ENCODE assay signal across 11 mouse cellular contexts in genomic region chr9:51961190-51961909, GRCm38 (mm10). TPM values are rescaled to one million over a fixed set of nuclear protein-coding genes. Genes with fewer than 3 reads are reported as not detected.
A peak's percentile ranks its signal among the peaks of the same experiment; 100 is the strongest.
DNase-seq lines count a peak whose midpoint lies in the region; ATAC-seq and TF ChIP-seq lines count a peak whose summit lies in the region.
"Had no signal": no experiment of that assay in that cellular context is flagged by ENCODE, and none has a peak within 500 bp of the region (broad histone marks: within the 10 kb centered on the region; RNA-seq: fewer than 3 reads in every experiment).

No protein-coding gene starts in this region.

- no peak for ATAC-seq in liver, embryonic 11.5 days (replicated peaks; ENCODE audit: low FRiP score)
- ATAC-seq in midbrain, embryonic 16.5 days = no peak

- H3K9ac ChIP-seq in liver, adult 2 months (ENCODE audit: low read depth, low read length) = peak overlapping the region; percentile 79
- no peak overlapping the region for H3K9ac ChIP-seq in liver, embryonic 11.5 days (ENCODE audit: low read depth, low read length)
- no peak overlapping the region for H3K9ac ChIP-seq in midbrain, embryonic 16.5 days (ENCODE audit: low read depth, low read length)
- H3K9ac ChIP-seq: midbrain, embryonic 12.5 days had no signal

- H3K4me1 ChIP-seq in liver, adult 2 months (ENCODE audit: control insufficient read depth, insufficient read depth, low read length) = peaks cover 16% of the 10 kb centered on the region
- H3K4me1 ChIP-seq in liver, embryonic 11.5 days (replicated peaks; ENCODE audit: control insufficient read depth, insufficient read depth, low read length) = no peaks in the 10 kb centered on the region; the same call in 1 of the 2 replicates
- peaks cover 19% of the 10 kb centered on the region for H3K4me1 ChIP-seq in midbrain, embryonic 16.5 days (ENCODE audit: control insufficient read depth, insufficient read depth, low read length)

- TF ChIP-seq POLR2A in liver, adult 2 months (IDR thresholded peaks at IDR 0.05; ENCODE audit: extremely low read depth, insufficient read depth, low read length) = no peak

- no peaks in the 10 kb centered on the region for H3K27me3 ChIP-seq in liver, adult 2 months (ENCODE audit: control insufficient read depth, insufficient read depth, low read length)
- no peaks in the 10 kb centered on the region for H3K27me3 ChIP-seq in liver, embryonic 11.5 days (replicated peaks; ENCODE audit: control insufficient read depth, insufficient read depth, low read length)
- no peaks in the 10 kb centered on the region for H3K27me3 ChIP-seq in midbrain, embryonic 16.5 days (ENCODE audit: control insufficient read depth, insufficient read depth, low read depth, low read length)

- H3K4me2 ChIP-seq in liver, embryonic 11.5 days = no peak overlapping the region
- peak overlapping the region; percentile 80 for H3K4me2 ChIP-seq in midbrain, embryonic 16.5 days (ENCODE audit: low read length)

- H3K9me3 ChIP-seq in liver, embryonic 11.5 days (ENCODE audit: control insufficient read depth, low read length) = no peaks in the 10 kb centered on the region
- H3K9me3 ChIP-seq in midbrain, embryonic 16.5 days (replicated peaks; ENCODE audit: control insufficient read depth, low read length, poor library complexity, severe bottlenecking) = no peaks in the 10 kb centered on the region
- H3K9me3 ChIP-seq: G1E; midbrain, embryonic 12.5 days had no signal

- intact Hi-C loops in gastrocnemius, adult 2 months (cut with DNase I) = no loop called here

- peak overlapping the region; percentile 96 for H3K4me3 ChIP-seq in gastrocnemius, adult 2 months
- H3K4me3 ChIP-seq in liver, adult 2 months (ENCODE audit: insufficient read depth, low read depth, low read length) = peak overlapping the region; percentile 88
- H3K4me3 ChIP-seq in liver, embryonic 11.5 days (ENCODE audit: low read depth, low read length) = no peak overlapping the region
- no peak overlapping the region; the same call in 1 of the 2 replicates for H3K4me3 ChIP-seq in midbrain, embryonic 16.5 days (ENCODE audit: low read depth, low read length)
- H3K4me3 ChIP-seq: midbrain, embryonic 12.5 days had no signal

- H3K27ac ChIP-seq in gastrocnemius, adult 2 months = peak overlapping the region; percentile 96; the same call in 1 of the 2 replicates
- H3K27ac ChIP-seq in liver, adult 2 months (replicated peaks; ENCODE audit: insufficient read depth, low read depth, low read length) = peak overlapping the region; percentile 91
- no peak overlapping the region for H3K27ac ChIP-seq in liver, embryonic 11.5 days (ENCODE audit: low read depth, low read length)
- no peak overlapping the region for H3K27ac ChIP-seq in midbrain, embryonic 16.5 days (ENCODE audit: low read length)
- H3K27ac ChIP-seq: left cerebral cortex, adult 2 months; midbrain, embryonic 12.5 days had no signal

- no peak for DNase-seq in gastrocnemius, adult 2 months
- DNase-seq in gastrocnemius, adult 18-20 months (ENCODE audit: low spot score) = no peak
- peak; percentile 79 for DNase-seq in liver, adult 2 months (ENCODE audit: extremely low read depth, low read depth, low spot score)
- no peak for DNase-seq in liver, embryonic 11.5 days (ENCODE audit: low spot score)
- DNase-seq in adipocyte (ENCODE audit: low spot score) = peak; percentile 64
- no peak for DNase-seq in left cerebral cortex, adult 9 months (ENCODE audit: low spot score in 2 of 2)
- no peak for DNase-seq in spleen, postnatal 14 days (ENCODE audit: low spot score in 2 of 2)

- 23% methylated on average over 6 of the region's 6 CpGs for WGBS in liver, adult 2 months
- WGBS in liver, embryonic 11.5 days = 76% methylated on average over 6 of the region's 6 CpGs
- WGBS in midbrain, embryonic 16.5 days = 43% methylated on average over 6 of the region's 6 CpGs

- H3K36me3 ChIP-seq in liver, adult 2 months (ENCODE audit: control insufficient read depth, insufficient read depth, low read length) = peaks cover 17% of the 10 kb centered on the region
- no peaks in the 10 kb centered on the region for H3K36me3 ChIP-seq in liver, embryonic 11.5 days (ENCODE audit: control insufficient read depth, insufficient read depth, low read length)
- H3K36me3 ChIP-seq in midbrain, embryonic 16.5 days (ENCODE audit: control insufficient read depth, insufficient read depth, low read length) = no peaks in the 10 kb centered on the region

- no peak for TF ChIP-seq CTCF in gastrocnemius, adult 2 months (IDR thresholded peaks at IDR 0.05)
- no peak for TF ChIP-seq CTCF in liver, adult 2 months (IDR thresholded peaks at IDR 0.05; ENCODE audit: low read depth, low read length)

- peaks cover 29% of the 10 kb centered on the region for H3K79me2 ChIP-seq in liver, adult 2 months (ENCODE audit: control insufficient read depth, insufficient read depth, low read length)

RNA-seq across cellular contexts. Expression of gene Fdx1, which starts 2.0 kb away (rescaled TPM):
- 10 to 100 TPM; 37.0 to 47.5 TPM for total RNA-seq in gastrocnemius, adult 2 months (2021)
- 10 to 100 TPM; 34.0 to 49.2 TPM for total RNA-seq in gastrocnemius, adult 18-20 months (2021)
- total RNA-seq in liver, adult 2 months (2014; rRNA removed) = 144 and 160 TPM in 2 replicates
- 290 and 313 TPM in 2 replicates for polyA plus RNA-seq in liver, adult 2 months (2012; rRNA removed)
- 45.2 and 50.7 TPM in 2 replicates for polyA plus RNA-seq in liver, embryonic 11.5 days (2014; fragmentation: Nextera tagmentation; extraction: Ambion mirVana)
- 36.9 and 37.0 TPM in 2 replicates for polyA plus RNA-seq in midbrain, embryonic 16.5 days (2015; fragmentation: Nextera tagmentation; extraction: Ambion mirVana)

Comparison
In these comparisons a context has a peak if more than half of its experiments do, and no peak if none do; other contexts are left out.
1. DNase-seq: peak in liver, adult 2 months (single experiment) and adipocyte (single experiment); none in gastrocnemius, adult 2 months (single experiment), gastrocnemius, adult 18-20 months (single experiment), liver, embryonic 11.5 days (single experiment), left cerebral cortex, adult 9 months (0 of 2) and spleen, postnatal 14 days (0 of 2).
2. H3K27ac ChIP-seq: peak in gastrocnemius, adult 2 months (single experiment) and liver, adult 2 months (single experiment); none in liver, embryonic 11.5 days (single experiment) and midbrain, embryonic 16.5 days (single experiment).
3. H3K4me3 ChIP-seq: peak in gastrocnemius, adult 2 months (single experiment) and liver, adult 2 months (single experiment); none in liver, embryonic 11.5 days (single experiment) and midbrain, embryonic 16.5 days (single experiment).